Mouse (Mus musculus) neural tube, embryonic 11.5 days (tissue): ENCODE measurements around the gene Gm10717. TPM values are rescaled to one million over a fixed set of nuclear protein-coding genes. Genes with fewer than 3 reads are reported as not detected.
"Not testable (repeated sequence)": the region's sequence is repeated elsewhere in the genome, so short reads cannot be mapped to it uniquely, and the experiment has no call there.

Source experiments
- ATAC-seq: fragments of 200-750 bp; cut with Nextera tagmentation; 2 replicates; pipeline ENCODE4 v1.8.0; 2017; ENCODE audit warnings: moderate number of reproducible peaks, mild to moderate bottlenecking, moderate TSS enrichment, moderate library complexity; ENCODE audit not compliant: insufficient read depth, low FRiP score, low TSS enrichment
- DNase-seq: peaks from one replicate; pipeline ENCODE4 v3.0.0-alpha.2; 2015; ENCODE audit warnings: low spot score
- H3K27ac ChIP-seq: fragments of 300-500 bp; sonication (generic); 2 replicates; pipeline ENCODE4 v1.5.1; 2014; ENCODE audit warnings: low read depth, mild to moderate bottlenecking, low read length
- H3K27me3 ChIP-seq: fragments of 300-500 bp; sonication (generic); 2 replicates; pipeline ENCODE4 v1.6.1; 2014; ENCODE audit warnings: mild to moderate bottlenecking, low read length, mixed read lengths; ENCODE audit not compliant: control insufficient read depth, insufficient read depth
- H3K36me3 ChIP-seq: fragments of 300-500 bp; sonication (generic); 2 replicates; pipeline ENCODE4 v1.6.1; 2014; ENCODE audit warnings: mild to moderate bottlenecking, low read length, moderate library complexity, mixed read lengths; ENCODE audit not compliant: control insufficient read depth, insufficient read depth
- H3K4me1 ChIP-seq: fragments of 300-500 bp; sonication (generic); 2 replicates; pipeline ENCODE4 v1.6.1; 2014; ENCODE audit warnings: low read length, mixed read lengths; ENCODE audit not compliant: control insufficient read depth, insufficient read depth
- H3K4me2 ChIP-seq: fragments of 300-500 bp; sonication (generic); 2 replicates; pipeline ENCODE4 v1.6.1; 2014; ENCODE audit warnings: low read depth, mild to moderate bottlenecking, moderate library complexity
- H3K4me3 ChIP-seq: fragments of 300-500 bp; sonication (generic); 2 replicates; pipeline ENCODE4 v1.5.1; 2014; ENCODE audit warnings: low read depth, low read length
- H3K9ac ChIP-seq: fragments of 300-500 bp; sonication (generic); 2 replicates; pipeline ENCODE4 v1.6.1; 2014; ENCODE audit warnings: mild to moderate bottlenecking, low read length
- H3K9me3 ChIP-seq: fragments of 300-500 bp; sonication (generic); 2 replicates; pipeline ENCODE4 v1.6.1; 2016; ENCODE audit warnings: low read length; ENCODE audit not compliant: control insufficient read depth
- WGBS: fragments of 180-500 bp; shearing (Covaris S2); extraction: QIAGEN DNeasy Blood & Tissue Kit; methylation state at CpG from one replicate; pipeline ENCODE4 v1.1.7; 2014; 5-methylcytosine and 5-hydroxymethylcytosine counted together
- polyA plus RNA-seq: library from polyadenylated mRNA; unstranded; fragments of >200 nt; fragmentation: Nextera tagmentation; extraction: Ambion mirVana; gene quantifications from 2 replicates; pipeline ENCODE4 v1.2.1, GENCODE M21; 2014

Gm10717 gene
- polyA plus RNA-seq, 1 experiment from 2014 or later = 0.38 TPM

- H3K36me3 ChIP-seq, H3K27ac ChIP-seq, H3K4me3 ChIP-seq, H3K9me3 ChIP-seq, H3K4me2 ChIP-seq, ATAC-seq, H3K9ac ChIP-seq, DNase-seq, H3K4me1 ChIP-seq, H3K27me3 ChIP-seq: not testable (repeated sequence)
- 69% methylated on average over 9 of the region's 13 CpGs for WGBS
Observed at GRCm38 (mm10) chr9:3022316-3023008, 2.8 kb upstream of the Gm10717 start.

- H3K9ac ChIP-seq, ATAC-seq, H3K27me3 ChIP-seq, H3K36me3 ChIP-seq, H3K27ac ChIP-seq, H3K4me3 ChIP-seq, DNase-seq, H3K4me2 ChIP-seq, H3K9me3 ChIP-seq, H3K4me1 ChIP-seq: not testable (repeated sequence)
- WGBS = 76% methylated on average over 9 of the region's 13 CpGs
Observed at GRCm38 (mm10) chr9:3023312-3023984, 1.8 kb upstream of the Gm10717 start, which contains the start of gene Gm10718. Gene Gm10718 (plus strand): TSS chr9:3023547.

- not testable (repeated sequence) for H3K4me3 ChIP-seq, H3K36me3 ChIP-seq, H3K4me1 ChIP-seq, H3K9ac ChIP-seq, H3K27me3 ChIP-seq, DNase-seq, ATAC-seq, H3K4me2 ChIP-seq, H3K27ac ChIP-seq, H3K9me3 ChIP-seq
- WGBS = 68% methylated on average over 14 of the region's 16 CpGs
Observed at GRCm38 (mm10) chr9:3023985-3024648, 1.1 kb upstream of the Gm10717 start.

GRCm38 (mm10) chr9:3025653-3026052 is 436 bp downstream of the Gm10717 start:
- not testable (repeated sequence) for H3K36me3 ChIP-seq, H3K27ac ChIP-seq, H3K4me1 ChIP-seq, H3K9ac ChIP-seq, DNase-seq, H3K27me3 ChIP-seq, ATAC-seq, H3K9me3 ChIP-seq, H3K4me3 ChIP-seq, H3K4me2 ChIP-seq
- WGBS = 58% methylated on average over 4 of the region's 6 CpGs

GRCm38 (mm10) chr9:3026136-3026535 is 919 bp downstream of the Gm10717 start:
- not testable (repeated sequence) for H3K4me2 ChIP-seq, H3K9ac ChIP-seq, ATAC-seq, H3K4me3 ChIP-seq, H3K9me3 ChIP-seq, H3K36me3 ChIP-seq, H3K27me3 ChIP-seq, DNase-seq, H3K27ac ChIP-seq, H3K4me1 ChIP-seq
- WGBS = 72% methylated on average over 5 of the region's 5 CpGs

- H3K9me3 ChIP-seq, H3K4me1 ChIP-seq, H3K4me3 ChIP-seq, H3K4me2 ChIP-seq, H3K36me3 ChIP-seq, H3K27me3 ChIP-seq, H3K27ac ChIP-seq, DNase-seq, H3K9ac ChIP-seq, ATAC-seq: not testable (repeated sequence)
- WGBS = 64% methylated on average over 9 of the region's 9 CpGs
Observed at GRCm38 (mm10) chr9:3026741-3027140, 1.5 kb downstream of the Gm10717 start.

GRCm38 (mm10) chr9:3027200-3027599 is 2.0 kb downstream of the Gm10717 start:
- H3K4me1 ChIP-seq, H3K36me3 ChIP-seq, H3K9ac ChIP-seq, H3K27me3 ChIP-seq, H3K4me2 ChIP-seq, H3K4me3 ChIP-seq, H3K9me3 ChIP-seq, H3K27ac ChIP-seq: not testable (repeated sequence)
- ATAC-seq = peak; percentile 25; the same call in 1 of the 2 replicates
- peak; percentile 8 for DNase-seq
- 71% methylated on average over 9 of the region's 9 CpGs for WGBS

- 67% methylated on average over 12 of the region's 16 CpGs for WGBS
- not testable (repeated sequence) for H3K27ac ChIP-seq, H3K9ac ChIP-seq, H3K4me2 ChIP-seq, H3K9me3 ChIP-seq, H3K4me3 ChIP-seq, ATAC-seq, H3K36me3 ChIP-seq, DNase-seq, H3K27me3 ChIP-seq, H3K4me1 ChIP-seq
Observed at GRCm38 (mm10) chr9:3029276-3030000, 4.2 kb downstream of the Gm10717 start.
